Mouse (Mus musculus) kidney, embryonic 15.5 days (tissue): ENCODE data around the gene Tacr3. TPM values are rescaled to one million over a fixed set of nuclear protein-coding genes. Genes with fewer than 3 reads are reported as not detected.

Experiments
- ATAC-seq: fragments of 200-750 bp; cut with Nextera tagmentation; replicated peaks from 2 replicates; pipeline ENCODE4 v1.8.0; 2017; ENCODE audit warnings: moderate TSS enrichment; ENCODE audit not compliant: low FRiP score
- H3K27ac ChIP-seq: fragments of 300-500 bp; sonication (generic); 2 replicates; pipeline ENCODE4 v1.5.1; 2015; ENCODE audit warnings: mild to moderate bottlenecking, inconsistent platforms
- H3K27me3 ChIP-seq: fragments of 300-500 bp; sonication (generic); 2 replicates; pipeline ENCODE4 v1.6.1; 2015; ENCODE audit warnings: inconsistent platforms
- H3K36me3 ChIP-seq: fragments of 300-500 bp; sonication (generic); 2 replicates; pipeline ENCODE4 v1.6.1; 2015; ENCODE audit warnings: inconsistent platforms
- H3K4me1 ChIP-seq: fragments of 300-500 bp; sonication (generic); 2 replicates; pipeline ENCODE4 v1.6.1; 2015; ENCODE audit warnings: inconsistent platforms
- H3K4me2 ChIP-seq: fragments of 300-500 bp; sonication (generic); 2 replicates; pipeline ENCODE4 v1.6.1; 2015; ENCODE audit warnings: moderate library complexity, mild to moderate bottlenecking, inconsistent platforms
- H3K4me3 ChIP-seq: fragments of 300-500 bp; sonication (generic); replicated peaks from 2 replicates; pipeline ENCODE4 v1.5.1; 2015; ENCODE audit warnings: mild to moderate bottlenecking, inconsistent platforms
- H3K9ac ChIP-seq: fragments of 300-500 bp; sonication (generic); 2 replicates; pipeline ENCODE4 v1.6.1; 2015; ENCODE audit warnings: mild to moderate bottlenecking, inconsistent platforms
- H3K9me3 ChIP-seq: fragments of 300-500 bp; sonication (generic); replicated peaks from 2 replicates; pipeline ENCODE4 v1.6.1; 2016; ENCODE audit warnings: inconsistent platforms
- WGBS: fragments of 180-500 bp; shearing (Covaris S2); methylation state at CpG from one replicate; pipeline ENCODE4 v1.1.7; 2015; ENCODE audit warnings: mixed read lengths; 5-methylcytosine and 5-hydroxymethylcytosine counted together
- polyA plus RNA-seq: library from polyadenylated mRNA; unstranded; fragments of >200 nt; fragmentation: Nextera tagmentation; extraction: Ambion mirVana; gene quantifications from 2 replicates; pipeline ENCODE4 v1.2.1, GENCODE M21; 2015

Tacr3 gene
- 2.3 and 2.6 TPM in 2 replicates for polyA plus RNA-seq

GRCm38 (mm10) chr3:134828875-134829530, at the start of gene Tacr3:
Gene Tacr3 (plus strand): TSS chr3:134829007.
- peak within 1 kb of the TSS; percentile 48 for H3K4me3 ChIP-seq
- H3K9ac ChIP-seq: 0 out of 2 replicates have a peak within 1 kb of the TSS, but pooled peaks have one; percentile 15
- peak; percentile 87 for ATAC-seq
- no peak within 1 kb of the TSS for H3K27ac ChIP-seq
- WGBS: under 1% methylated on average over 36 of the region's 36 CpGs
- peaks cover 13% of the 10 kb centered on the region; the same call in 1 of the 2 replicates for H3K4me1 ChIP-seq
- peak within 1 kb of the TSS; percentile 93 for H3K4me2 ChIP-seq
- H3K36me3 ChIP-seq: no peaks in the 10 kb centered on the region
- no peaks in the 10 kb centered on the region for H3K9me3 ChIP-seq
- 0 out of 2 replicates have a peak, but pooled peaks cover 6% of the 10 kb centered on the region for H3K27me3 ChIP-seq

- H3K4me3 ChIP-seq: peak overlapping the region; percentile 48
- H3K4me2 ChIP-seq: peak overlapping the region; percentile 93
- 0 out of 2 replicates have a peak, but pooled peaks cover 6% of the 10 kb centered on the region for H3K27me3 ChIP-seq
- no peaks in the 10 kb centered on the region for H3K36me3 ChIP-seq
- no peaks in the 10 kb centered on the region for H3K9me3 ChIP-seq
- peaks cover 13% of the 10 kb centered on the region; the same call in 1 of the 2 replicates for H3K4me1 ChIP-seq
- peak; percentile 12; the same call in 1 of the 2 replicates for ATAC-seq
- H3K27ac ChIP-seq: no peak overlapping the region
- H3K9ac ChIP-seq: 0 out of 2 replicates have a peak overlapping the region, but pooled peaks have one; percentile 15
- 53% methylated on average over 6 of the region's 6 CpGs for WGBS
Observed at GRCm38 (mm10) chr3:134828492-134828874, 324 bp upstream of the Tacr3 start.

GRCm38 (mm10) chr3:134829531-134829921, 719 bp downstream of the Tacr3 start:
- Histone ChIP-seq H3K9me3 (no peaks in the 10 kb centered on the region), H3K9ac (0 out of 2 replicates have a peak overlapping the region, but pooled peaks have one; percentile 15), H3K4me3 (peak overlapping the region; percentile 48), H3K4me1 (peaks cover 13% of the 10 kb centered on the region; the same call in 1 of the 2 replicates), H3K4me2 (peak overlapping the region; percentile 93), H3K27ac (no peak overlapping the region), H3K27me3 (0 out of 2 replicates have a peak, but pooled peaks cover 6% of the 10 kb centered on the region), H3K36me3 (no peaks in the 10 kb centered on the region)
- ATAC-seq: peak; percentile 84
- WGBS: 6% methylated on average over 13 of the region's 13 CpGs

GRCm38 (mm10) chr3:134851342-134851741, 22.5 kb downstream of the Tacr3 start:
- WGBS: 58% methylated on average over 4 of the region's 4 CpGs
- H3K9ac ChIP-seq: no peak overlapping the region

GRCm38 (mm10) chr3:134877701-134878100, 48.9 kb downstream of the Tacr3 start:
- H3K4me1 ChIP-seq: no peaks in the 10 kb centered on the region
- no peak overlapping the region for H3K4me3 ChIP-seq
- no peaks in the 10 kb centered on the region for H3K9me3 ChIP-seq
- H3K4me2 ChIP-seq: no peak overlapping the region
- WGBS: 86% methylated on average over 1 of the region's 1 CpGs
- no peaks in the 10 kb centered on the region for H3K27me3 ChIP-seq
- no peaks in the 10 kb centered on the region for H3K36me3 ChIP-seq
- no peak for ATAC-seq
- no peak overlapping the region for H3K9ac ChIP-seq
- H3K27ac ChIP-seq: no peak overlapping the region

More at GRCm38 (mm10) chr3:134851342-134851741, 22.5 kb downstream of the Tacr3 start:
- H3K27me3 ChIP-seq: no peaks in the 10 kb centered on the region
- no peak overlapping the region for H3K4me3 ChIP-seq
- no peak for ATAC-seq
- no peak overlapping the region for H3K27ac ChIP-seq
- H3K4me2 ChIP-seq: no peak overlapping the region
- H3K36me3 ChIP-seq: no peaks in the 10 kb centered on the region
- no peaks in the 10 kb centered on the region for H3K4me1 ChIP-seq
- H3K9me3 ChIP-seq: no peaks in the 10 kb centered on the region

- no peak overlapping the region for H3K9ac ChIP-seq
- H3K4me1 ChIP-seq: no peaks in the 10 kb centered on the region
- no peak overlapping the region for H3K4me2 ChIP-seq
- 67% methylated on average over 2 of the region's 2 CpGs for WGBS
- no peaks in the 10 kb centered on the region for H3K9me3 ChIP-seq
- ATAC-seq: no peak
- H3K36me3 ChIP-seq: no peaks in the 10 kb centered on the region
- H3K27me3 ChIP-seq: no peaks in the 10 kb centered on the region
- no peak overlapping the region for H3K27ac ChIP-seq
- H3K4me3 ChIP-seq: no peak overlapping the region
Observed at GRCm38 (mm10) chr3:134895831-134896230, 67.0 kb downstream of the Tacr3 start.

GRCm38 (mm10) chr3:134908890-134909289, 80.1 kb downstream of the Tacr3 start:
- Histone ChIP-seq H3K36me3 (no peaks in the 10 kb centered on the region), H3K9ac (no peak overlapping the region), H3K4me1 (no peaks in the 10 kb centered on the region), H3K27ac (no peak overlapping the region), H3K4me2 (no peak overlapping the region), H3K4me3 (no peak overlapping the region), H3K9me3 (no peaks in the 10 kb centered on the region), H3K27me3 (no peaks in the 10 kb centered on the region)
- 84% methylated on average over 3 of the region's 3 CpGs for WGBS
- ATAC-seq: no peak

GRCm38 (mm10) chr3:134934703-134935102, 105.9 kb downstream of the Tacr3 start:
- Histone ChIP-seq H3K36me3 (no peaks in the 10 kb centered on the region), H3K27me3 (no peaks in the 10 kb centered on the region), H3K9me3 (no peaks in the 10 kb centered on the region), H3K4me3 (no peak overlapping the region), H3K4me2 (no peak overlapping the region), H3K4me1 (no peaks in the 10 kb centered on the region), H3K27ac (no peak overlapping the region), H3K9ac (no peak overlapping the region)
- 91% methylated on average over 1 of the region's 1 CpGs for WGBS
- ATAC-seq: no peak

- Histone ChIP-seq H3K9me3 (no peaks in the 10 kb centered on the region), H3K4me3 (no peak overlapping the region), H3K27ac (no peak overlapping the region), H3K4me2 (no peak overlapping the region), H3K36me3 (no peaks in the 10 kb centered on the region), H3K9ac (no peak overlapping the region), H3K27me3 (no peaks in the 10 kb centered on the region), H3K4me1 (no peaks in the 10 kb centered on the region)
- WGBS: 82% methylated on average over 4 of the region's 4 CpGs
- no peak for ATAC-seq
Observed at GRCm38 (mm10) chr3:134935461-134935860, 106.7 kb downstream of the Tacr3 start.

- Histone ChIP-seq H3K9me3 (no peaks in the 10 kb centered on the region), H3K4me3 (no peak overlapping the region), H3K36me3 (no peaks in the 10 kb centered on the region), H3K4me1 (no peaks in the 10 kb centered on the region), H3K27me3 (no peaks in the 10 kb centered on the region), H3K27ac (no peak overlapping the region), H3K9ac (no peak overlapping the region), H3K4me2 (no peak overlapping the region)
- WGBS: 67% methylated on average over 6 of the region's 6 CpGs
- ATAC-seq: no peak
Observed at GRCm38 (mm10) chr3:134963461-134963860, 134.7 kb downstream of the Tacr3 start.

GRCm38 (mm10) chr3:134978902-134979301, 150.1 kb downstream of the Tacr3 start:
- Histone ChIP-seq H3K36me3 (no peaks in the 10 kb centered on the region), H3K4me3 (no peak overlapping the region), H3K4me1 (peaks cover 10% of the 10 kb centered on the region), H3K27ac (peak overlapping the region; percentile 76), H3K9ac (no peak overlapping the region), H3K27me3 (no peaks in the 10 kb centered on the region), H3K4me2 (no peak overlapping the region), H3K9me3 (no peaks in the 10 kb centered on the region)
- ATAC-seq: 0 out of 2 replicates have a peak, but pooled peaks have one; percentile 14
- WGBS: 46% methylated on average over 3 of the region's 3 CpGs

GRCm38 (mm10) chr3:134980140-134980539, 151.3 kb downstream of the Tacr3 start:
- no peak overlapping the region for H3K4me2 ChIP-seq
- no peaks in the 10 kb centered on the region for H3K9me3 ChIP-seq
- peaks cover 10% of the 10 kb centered on the region for H3K4me1 ChIP-seq
- no peak overlapping the region for H3K9ac ChIP-seq
- H3K27me3 ChIP-seq: no peaks in the 10 kb centered on the region
- ATAC-seq: peak; percentile 24; the same call in 1 of the 2 replicates
- WGBS: 28% methylated on average over 3 of the region's 3 CpGs
- H3K36me3 ChIP-seq: no peaks in the 10 kb centered on the region
- H3K27ac ChIP-seq: no peak overlapping the region
- H3K4me3 ChIP-seq: no peak overlapping the region
